Mouse (Mus musculus): ENCODE data around the gene Cmtm7. TPM values are rescaled to one million over a fixed set of nuclear protein-coding genes. Genes with fewer than 3 reads are reported as not detected.

The Cmtm7 gene
- total RNA-seq, 2 experiments from 2014 or later, result 928 to 1,044 TPM

DNA sequence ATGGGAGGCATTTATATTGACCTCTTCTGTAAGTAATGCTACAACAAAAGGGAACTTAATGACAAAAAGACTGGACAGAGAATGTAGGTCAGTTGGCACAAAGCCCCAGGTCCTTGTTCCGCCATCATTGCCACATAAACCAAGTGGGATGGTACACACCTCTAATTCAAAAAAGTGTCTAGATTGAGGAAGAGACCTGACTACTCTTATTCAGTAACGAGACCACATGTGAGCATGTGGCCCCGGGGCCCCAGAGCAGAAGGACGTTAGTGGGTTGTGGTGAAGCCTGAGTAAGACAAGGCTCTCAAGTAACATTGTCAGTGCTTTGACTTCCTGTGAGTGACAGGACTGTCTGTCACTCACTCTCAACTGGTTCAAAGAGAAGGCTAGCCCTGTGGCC is 11.4 kb downstream of the Cmtm7 start:
- ATAC-seq (replicated peaks; ENCODE audit: poor library complexity, severe bottlenecking), result peak; percentile 84

DNA sequence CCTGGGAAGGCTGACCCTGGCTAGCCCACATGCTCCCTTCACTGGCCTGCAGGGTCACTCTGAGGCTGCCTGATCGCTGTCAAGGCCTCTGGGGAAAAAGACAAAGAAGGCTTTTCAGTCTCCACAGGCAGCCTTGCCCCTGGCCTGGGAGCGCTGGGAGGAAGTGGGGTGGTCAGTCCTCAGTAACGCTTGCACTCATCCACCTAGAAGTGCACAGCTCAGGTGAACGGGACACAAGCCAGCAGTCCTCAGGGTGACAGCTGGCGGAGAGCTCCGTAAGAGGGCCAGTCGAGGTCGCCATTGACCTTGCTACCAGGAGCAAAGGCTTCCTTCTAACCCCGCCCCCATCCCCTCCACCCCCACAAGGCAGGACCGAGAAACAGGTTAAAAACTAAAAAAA is 13.6 kb downstream of the Cmtm7 start:
- ATAC-seq (replicated peaks; ENCODE audit: poor library complexity, severe bottlenecking), result no peak

DNA sequence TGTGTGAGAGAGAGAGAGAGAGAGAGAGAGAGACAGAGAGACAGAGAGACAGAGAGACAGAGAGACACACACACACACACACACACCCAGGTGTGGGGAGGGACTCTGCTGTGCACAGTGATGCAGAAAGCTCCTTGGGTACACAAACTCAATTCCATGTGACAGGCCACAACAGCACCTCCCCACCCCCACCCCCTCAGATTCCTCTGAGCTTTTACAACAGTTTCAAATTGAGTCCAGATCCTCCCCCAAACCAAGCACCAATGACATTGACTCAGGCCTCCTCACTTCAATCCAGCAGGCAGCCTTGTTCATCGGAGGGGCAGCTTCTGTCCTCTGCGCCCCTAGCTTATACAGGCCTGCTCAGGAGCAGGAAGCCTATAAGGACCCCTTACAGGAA is 14.1 kb downstream of the Cmtm7 start:
- no peak for ATAC-seq (replicated peaks; ENCODE audit: poor library complexity, severe bottlenecking)

DNA sequence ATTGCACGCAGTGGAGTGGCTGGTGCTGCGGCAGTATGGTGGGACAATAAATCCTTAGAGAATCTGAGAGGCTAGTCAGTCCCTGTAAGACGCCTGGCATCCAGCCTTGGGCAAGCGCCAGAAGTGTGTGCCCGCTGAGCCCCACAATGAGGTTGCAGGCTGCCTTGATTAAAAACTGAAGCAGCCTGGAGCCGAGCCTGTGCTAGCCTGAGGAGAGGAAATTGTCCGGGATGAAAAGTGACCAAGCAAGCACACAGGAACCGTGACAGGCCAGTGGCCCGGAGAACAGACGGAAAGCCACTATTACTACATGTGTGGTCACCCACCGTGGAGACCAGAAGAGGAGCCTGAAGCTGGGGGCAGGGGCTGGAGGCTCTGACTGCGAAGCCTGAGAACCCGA is 14.6 kb downstream of the Cmtm7 start:
- ATAC-seq (replicated peaks; ENCODE audit: poor library complexity, severe bottlenecking), result peak; percentile 18

DNA sequence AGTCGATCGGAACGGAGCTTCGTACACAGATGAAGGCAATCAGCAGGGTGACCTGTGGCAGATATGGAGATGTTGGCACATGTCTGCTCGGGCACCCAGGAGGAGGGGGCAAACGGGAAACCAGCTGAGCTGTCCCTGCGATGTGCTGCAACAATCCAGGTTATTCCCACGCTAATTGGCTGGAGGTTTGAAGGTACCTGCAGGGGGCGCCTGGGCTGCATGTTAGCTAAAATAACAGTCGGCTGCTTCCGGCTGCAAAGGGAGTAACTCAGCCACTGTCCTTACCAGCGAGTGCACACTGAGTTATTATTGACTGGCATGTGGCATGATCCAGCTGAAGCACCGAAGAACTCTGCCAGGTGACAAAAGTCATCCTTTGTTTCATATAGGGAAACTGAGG is 18.3 kb downstream of the Cmtm7 start:
- ATAC-seq (replicated peaks; ENCODE audit: poor library complexity, severe bottlenecking), result peak; percentile 49

DNA sequence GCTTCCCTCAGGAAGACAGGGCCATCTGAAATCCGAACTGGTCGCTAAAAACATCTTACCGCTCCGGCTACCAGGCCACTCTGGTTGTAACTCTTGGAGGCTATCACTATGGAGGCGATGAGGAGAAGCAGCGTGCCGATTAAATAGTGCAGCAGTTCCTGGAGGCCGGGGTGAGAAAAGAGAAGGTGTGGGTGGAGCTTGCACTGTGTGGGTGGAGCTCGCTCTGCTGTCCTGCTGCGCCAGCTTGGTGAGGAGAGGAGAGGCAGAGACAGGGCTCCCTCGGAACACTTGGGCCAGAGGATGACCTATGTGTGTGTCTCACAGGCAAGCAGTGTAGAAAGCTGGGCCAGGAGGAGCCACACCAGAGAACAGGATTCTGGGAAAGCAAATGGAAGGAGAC is 19.8 kb downstream of the Cmtm7 start:
- ATAC-seq (replicated peaks; ENCODE audit: poor library complexity, severe bottlenecking), result no peak

DNA sequence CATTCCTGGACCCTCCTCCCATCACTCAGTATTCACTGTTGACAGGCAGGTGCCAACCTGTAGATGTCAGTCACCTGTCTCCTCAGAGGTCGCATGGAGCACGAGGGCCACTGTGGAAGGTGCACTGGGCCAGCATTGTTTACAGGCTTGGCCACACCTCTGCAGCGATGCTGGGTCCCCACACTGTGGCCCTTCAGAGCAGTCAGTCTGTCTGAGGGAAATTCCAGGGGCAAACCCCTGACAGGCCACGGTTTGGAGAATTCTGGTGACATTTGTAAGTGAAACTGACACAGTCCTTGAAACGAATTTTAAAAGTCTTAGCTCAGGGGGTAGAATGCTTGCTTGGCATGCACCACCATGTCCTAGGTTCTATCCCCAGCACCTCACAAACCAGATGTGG is 21.3 kb downstream of the Cmtm7 start:
- ATAC-seq (replicated peaks; ENCODE audit: poor library complexity, severe bottlenecking), result no peak

DNA sequence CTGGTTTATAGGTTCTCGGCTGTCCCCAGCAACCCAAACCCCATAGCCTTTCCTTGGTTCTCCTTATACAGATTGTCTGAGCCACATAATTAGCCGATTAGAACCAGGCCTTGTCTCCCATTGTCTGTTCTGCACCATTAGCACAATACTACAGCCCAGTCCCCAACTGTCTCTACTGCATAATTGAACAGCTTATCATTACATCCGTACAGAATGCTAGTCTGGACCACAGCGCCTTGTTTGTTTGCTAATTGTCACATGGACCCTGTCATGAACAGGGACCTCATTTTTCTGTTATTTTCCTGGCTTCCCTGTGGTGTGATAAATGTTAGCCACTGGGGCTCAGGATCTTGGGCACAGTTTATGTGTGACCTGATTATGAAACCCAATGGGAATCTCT is 21.8 kb downstream of the Cmtm7 start:
- ATAC-seq (replicated peaks; ENCODE audit: poor library complexity, severe bottlenecking), result no peak

DNA sequence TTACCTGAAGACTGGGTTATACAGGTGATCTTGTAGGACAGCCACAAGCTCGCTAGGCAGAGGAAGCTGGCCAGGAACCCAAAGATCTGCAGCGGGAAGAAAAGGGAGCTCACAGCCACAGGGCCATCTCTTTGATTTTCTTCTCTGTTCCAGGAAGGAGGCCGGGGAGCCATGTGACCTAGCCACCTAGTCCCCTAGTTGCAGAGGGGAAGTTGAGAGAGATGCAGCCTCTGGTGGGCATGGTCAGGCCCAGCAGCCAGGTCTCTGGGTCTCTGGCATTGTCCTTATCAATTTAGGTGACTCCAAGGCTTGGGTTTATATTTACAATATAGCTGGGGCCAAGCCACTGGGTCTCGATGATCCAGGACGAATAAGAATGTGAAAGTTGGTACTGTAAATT is 22.9 kb downstream of the Cmtm7 start:
- ATAC-seq (replicated peaks; ENCODE audit: poor library complexity, severe bottlenecking), result peak; percentile 52

DNA sequence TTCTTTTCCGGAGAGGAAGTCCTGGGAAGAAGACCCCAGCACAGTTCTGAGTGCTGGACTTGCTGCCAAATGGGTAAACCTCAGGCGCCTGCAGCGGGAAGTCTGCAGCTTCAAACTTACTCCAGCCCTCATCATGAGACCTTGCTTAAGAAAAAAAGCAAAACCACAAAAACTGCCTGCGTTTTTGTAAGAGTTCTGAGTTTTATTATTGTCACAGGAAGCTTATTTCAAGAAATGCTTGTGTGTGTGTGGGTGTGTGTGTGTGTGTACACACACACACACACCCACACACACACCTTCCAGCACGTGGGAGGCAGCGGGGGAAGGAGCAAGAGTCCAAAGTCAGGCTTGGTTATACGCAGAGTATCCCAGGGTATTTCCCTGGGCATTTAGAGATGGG is 23.4 kb downstream of the Cmtm7 start:
- peak; percentile 46 for ATAC-seq (replicated peaks; ENCODE audit: poor library complexity, severe bottlenecking)

DNA sequence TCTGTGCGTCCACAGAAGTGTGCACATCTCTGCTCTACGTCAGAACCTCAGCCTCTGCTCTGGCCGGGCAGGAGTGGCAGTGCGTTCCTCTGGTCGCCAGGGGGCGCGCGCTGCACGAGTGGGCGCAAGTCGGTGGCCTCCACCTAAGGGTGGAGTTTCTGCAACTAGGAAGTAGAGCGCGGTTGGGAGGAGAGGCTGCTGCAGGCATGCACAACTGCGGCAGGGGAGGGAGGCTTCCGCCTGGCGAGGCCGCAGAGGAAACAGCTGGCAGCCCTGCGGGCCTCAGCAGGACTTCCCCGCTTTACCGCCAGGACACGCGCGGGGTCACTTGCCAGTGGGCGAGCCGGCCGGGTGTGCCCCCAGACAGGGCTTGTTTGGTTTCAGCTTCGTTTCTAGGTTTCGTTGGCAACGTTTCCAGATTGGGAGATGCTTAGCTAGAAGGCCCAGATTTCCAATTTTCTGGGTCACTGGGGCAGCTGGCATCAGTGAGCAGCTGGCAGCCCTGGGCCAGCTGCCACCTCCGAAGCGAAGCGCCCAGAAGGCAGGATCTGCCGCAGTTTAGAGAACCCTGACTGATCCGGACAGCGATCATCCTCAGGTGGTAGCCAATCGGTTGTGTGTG is 28.7 kb downstream of the Cmtm7 start:
- ATAC-seq (replicated peaks; ENCODE audit: poor library complexity, severe bottlenecking), result peak; percentile 92

DNA sequence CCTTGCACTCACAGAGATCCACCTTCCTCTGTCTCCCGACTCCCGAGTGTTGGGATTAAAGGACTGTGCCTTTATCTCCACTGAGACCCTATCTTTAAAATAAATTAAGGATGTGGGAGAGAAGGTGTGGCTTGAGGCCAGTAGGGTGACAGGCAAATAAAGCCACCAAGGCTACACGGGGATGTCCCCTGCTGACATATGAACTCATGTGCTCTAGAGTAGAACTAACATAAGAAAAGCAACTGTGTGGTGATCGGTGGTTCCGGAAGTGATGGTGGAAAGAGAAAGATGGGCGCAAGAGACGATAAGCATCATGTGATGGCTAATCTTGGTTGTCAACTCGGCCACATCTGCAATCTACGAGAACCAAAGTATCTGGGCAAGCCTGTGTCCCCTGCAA is 29.3 kb downstream of the Cmtm7 start:
- ATAC-seq (replicated peaks; ENCODE audit: poor library complexity, severe bottlenecking), result peak; percentile 3; the same call in 1 of the 2 replicates

DNA sequence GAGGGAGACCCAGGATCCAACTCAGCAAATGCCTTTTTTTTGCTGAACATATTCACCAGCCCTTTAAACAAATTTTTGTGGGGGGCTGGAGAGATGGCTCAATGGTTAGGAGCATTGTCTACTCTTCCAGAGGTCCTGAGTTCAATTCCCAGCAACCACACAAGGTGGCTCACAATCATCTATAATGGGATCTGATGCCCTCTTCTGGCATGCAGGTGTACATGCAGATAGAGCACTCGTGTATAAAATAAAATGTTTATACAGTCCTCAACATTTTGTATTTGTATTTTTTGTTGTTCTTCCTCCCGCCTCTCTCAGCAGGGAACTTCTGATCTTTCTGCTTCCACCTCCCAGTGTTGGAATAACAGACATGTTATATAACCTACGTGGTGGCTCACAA is 30.1 kb downstream of the Cmtm7 start:
- ATAC-seq (replicated peaks; ENCODE audit: poor library complexity, severe bottlenecking), result no peak

DNA sequence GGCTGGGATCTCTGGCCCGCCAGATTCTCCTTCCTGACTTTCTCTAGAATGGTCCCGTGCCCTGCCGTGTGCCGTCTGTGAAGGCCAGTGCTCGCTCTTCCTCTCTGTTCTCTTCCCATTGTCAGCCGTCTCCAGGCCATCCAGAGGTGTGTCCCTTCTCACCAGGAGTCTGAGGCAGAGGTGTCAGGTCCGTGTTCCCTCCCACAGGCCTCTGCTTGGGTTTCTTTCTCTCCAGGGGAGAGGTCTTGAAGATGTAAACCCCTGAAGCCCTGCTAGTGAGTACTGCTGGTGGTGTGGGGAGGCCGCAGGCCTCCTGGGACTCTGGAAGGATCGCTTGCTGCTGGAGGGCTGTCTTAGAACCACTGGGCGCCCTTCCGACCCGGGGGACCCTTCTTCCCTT is 34.2 kb downstream of the Cmtm7 start:
- ATAC-seq (replicated peaks; ENCODE audit: poor library complexity, severe bottlenecking), result no peak

DNA sequence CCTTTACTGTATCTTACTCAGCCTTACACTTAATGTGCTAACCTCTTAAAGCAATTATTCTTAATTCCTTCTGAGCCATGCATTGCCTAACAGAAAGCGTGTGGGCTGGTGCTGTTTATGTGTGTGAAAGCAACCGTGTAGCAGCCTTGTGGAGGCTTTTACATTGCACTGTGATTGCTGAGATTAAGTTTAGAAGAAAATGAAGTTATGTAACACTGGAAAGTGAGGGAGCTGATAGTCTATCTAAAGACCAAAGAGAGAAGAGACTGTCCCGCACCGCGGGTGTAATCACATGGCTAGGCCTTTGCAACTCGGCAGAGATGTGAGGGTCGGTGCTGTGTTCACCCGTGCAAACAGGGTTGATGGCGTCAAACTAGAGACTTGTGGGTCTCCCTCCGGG is 34.6 kb downstream of the Cmtm7 start:
- no peak for ATAC-seq (replicated peaks; ENCODE audit: poor library complexity, severe bottlenecking)

DNA sequence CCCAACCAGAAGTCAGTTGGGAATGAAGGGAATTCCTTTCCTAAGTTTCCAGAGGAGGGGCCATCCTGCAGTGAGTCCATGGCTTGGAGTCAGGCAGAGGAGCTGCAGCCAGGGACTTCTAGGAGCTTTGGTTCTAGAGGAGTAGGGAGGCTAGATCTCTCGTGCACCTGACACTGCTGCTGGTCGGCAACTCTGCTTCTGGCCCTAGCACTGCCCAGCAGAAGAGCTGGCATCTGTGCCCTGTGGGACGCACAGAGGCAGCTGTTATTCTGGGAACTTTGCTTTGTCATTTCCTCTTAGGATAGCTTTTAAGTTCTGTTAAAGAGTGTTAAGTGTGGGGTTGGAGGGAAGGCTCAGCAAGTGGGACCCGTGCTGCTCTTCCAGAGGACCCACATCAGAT is 36.0 kb downstream of the Cmtm7 start:
- no peak for ATAC-seq (replicated peaks; ENCODE audit: poor library complexity, severe bottlenecking)

DNA sequence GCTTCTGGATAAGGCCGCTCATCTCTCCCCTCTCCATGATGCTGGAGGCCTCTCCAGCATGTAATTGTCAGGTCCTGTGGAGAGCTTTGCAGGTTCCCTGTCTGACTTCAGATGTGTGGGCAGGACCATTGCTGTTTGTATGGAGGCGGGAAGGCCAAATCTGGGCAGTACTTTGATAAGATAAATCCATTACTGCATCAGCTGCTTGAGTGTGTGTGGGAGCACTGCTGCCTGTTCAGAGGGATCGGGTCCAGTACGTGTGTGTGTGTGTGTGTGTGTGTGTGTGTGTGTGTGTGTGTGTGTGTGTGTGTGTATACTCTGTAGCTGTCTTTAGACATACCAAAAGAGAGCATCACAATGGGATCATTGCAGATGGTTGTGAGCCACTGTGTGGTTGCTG is 36.5 kb downstream of the Cmtm7 start:
- no peak for ATAC-seq (replicated peaks; ENCODE audit: poor library complexity, severe bottlenecking)

DNA sequence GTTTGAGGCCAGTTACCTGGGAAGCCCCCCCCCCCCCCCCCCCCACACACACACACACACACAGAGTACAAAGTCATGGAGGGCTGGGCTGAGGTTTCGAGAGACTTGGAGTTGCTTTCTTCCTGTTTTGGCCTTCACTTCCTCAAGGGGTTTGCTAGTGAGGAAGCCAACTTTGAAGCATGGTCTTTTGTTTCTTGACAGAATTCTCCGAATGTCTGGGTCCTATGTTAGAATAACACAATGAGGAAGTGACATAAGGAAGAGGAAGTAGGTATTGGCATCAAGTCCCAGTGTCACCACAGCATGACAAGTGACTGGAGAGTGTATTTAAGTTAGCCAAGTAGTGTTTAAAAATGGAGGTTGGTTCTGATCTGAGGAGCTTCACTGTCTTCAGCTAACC is 38.9 kb downstream of the Cmtm7 start:
- ATAC-seq (replicated peaks; ENCODE audit: poor library complexity, severe bottlenecking), result peak; percentile 98

DNA sequence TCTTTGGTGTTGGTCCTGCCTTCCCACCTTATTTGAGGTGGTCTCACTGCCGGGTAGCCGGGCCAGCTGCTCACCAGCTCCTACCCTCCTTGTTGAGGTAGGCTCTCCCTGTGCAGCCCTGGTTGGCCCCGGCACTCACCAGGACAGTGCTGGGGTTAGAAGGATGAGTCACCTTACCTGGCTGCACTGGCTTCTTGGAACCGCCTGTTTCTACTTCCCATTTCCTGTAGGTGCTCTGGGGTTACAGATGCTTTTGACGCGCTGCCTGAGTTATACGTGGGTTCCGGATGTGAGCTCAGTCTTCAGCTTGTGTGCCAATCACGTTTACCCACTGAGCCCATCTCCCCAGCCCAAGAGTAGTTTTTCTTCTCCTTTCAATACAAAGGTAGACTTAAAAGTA is 41.3 kb downstream of the Cmtm7 start:
- ATAC-seq (replicated peaks; ENCODE audit: poor library complexity, severe bottlenecking), result no peak

DNA sequence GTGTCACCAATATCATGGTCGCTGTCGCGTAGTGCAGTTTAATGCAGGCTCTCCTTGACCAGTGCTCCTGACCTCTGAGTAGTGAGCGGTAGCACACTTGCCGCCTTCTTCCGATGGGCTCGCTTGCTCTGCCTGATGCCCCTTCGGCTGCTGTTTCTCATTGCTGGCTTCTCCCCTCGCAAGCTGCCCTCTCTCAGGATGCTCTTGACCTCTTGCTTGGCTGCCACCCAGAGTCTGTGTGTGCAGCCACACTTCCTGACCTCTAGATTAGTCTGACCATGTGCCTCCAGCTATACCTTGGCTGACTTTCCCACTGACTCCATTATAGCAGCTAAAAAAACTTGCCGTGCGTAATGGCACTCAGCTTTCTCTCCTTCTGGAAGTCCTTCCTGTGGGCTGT is 45.2 kb downstream of the Cmtm7 start:
- ATAC-seq (replicated peaks; ENCODE audit: poor library complexity, severe bottlenecking), result no peak

DNA sequence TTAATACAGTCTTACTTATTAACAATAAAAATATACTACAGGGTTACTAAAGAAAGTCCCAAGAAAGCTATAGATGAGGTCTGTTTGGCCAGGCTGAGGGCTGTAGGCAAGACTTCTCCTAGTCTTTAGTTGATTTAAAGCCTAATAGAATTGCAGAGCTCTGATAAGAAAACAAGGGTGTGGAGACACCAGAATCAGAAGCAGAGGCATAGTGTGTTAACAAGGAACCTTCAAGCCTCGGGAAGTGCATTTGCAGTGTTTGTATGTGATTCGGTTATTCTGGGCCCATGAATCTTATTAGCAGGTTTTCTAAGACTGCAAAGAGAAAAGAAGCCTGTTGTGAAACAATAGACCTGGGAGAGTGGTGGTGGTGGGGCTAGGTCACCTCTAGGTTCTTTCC is 48.4 kb downstream of the Cmtm7 start:
- ATAC-seq (replicated peaks; ENCODE audit: poor library complexity, severe bottlenecking), result no peak

DNA sequence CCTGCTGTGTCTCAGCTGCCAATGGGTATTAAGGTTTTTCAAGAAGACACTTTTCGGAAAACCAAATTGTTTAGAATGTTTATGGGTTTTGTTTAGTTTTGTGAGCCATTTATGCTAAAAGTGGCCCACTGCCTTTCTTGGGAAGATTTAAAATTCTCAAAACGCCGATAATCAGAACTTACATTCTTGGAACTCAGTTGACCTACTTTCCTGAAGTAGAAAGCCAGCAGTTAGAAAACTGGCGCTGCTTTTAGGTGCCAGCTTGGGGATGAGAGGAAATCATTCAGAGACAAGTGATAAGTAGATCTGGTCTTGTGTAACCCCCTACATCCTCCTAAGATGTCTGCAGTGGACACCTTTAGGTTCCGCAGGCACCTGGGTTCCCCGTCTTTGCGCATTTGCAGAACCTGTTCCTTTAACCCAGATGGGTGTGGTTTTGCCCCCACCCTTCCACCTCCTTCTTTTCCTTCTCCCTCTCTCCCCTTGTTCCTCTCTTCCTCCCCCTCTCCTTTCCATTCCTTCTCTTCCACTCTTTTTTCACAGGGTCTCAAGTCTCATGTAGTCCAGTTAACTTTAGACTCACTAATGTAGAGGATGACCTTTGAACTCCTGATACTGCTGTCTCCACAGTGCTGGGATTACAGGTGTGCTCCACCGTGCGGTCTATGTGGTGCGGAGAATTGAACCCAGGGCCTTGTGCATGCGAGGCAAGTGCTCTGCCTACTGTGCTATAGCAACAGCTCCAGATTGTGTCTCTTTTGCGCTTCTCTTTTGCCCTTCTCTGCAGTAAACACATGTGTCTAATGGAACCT is 49.6 kb downstream of the Cmtm7 start:
- ATAC-seq (replicated peaks; ENCODE audit: poor library complexity, severe bottlenecking), result 0 out of 2 replicates have a peak, but pooled peaks have one; percentile 11

All from granulocyte monocyte progenitor cell, adult 5-6 weeks (primary cell).